Mouse (Mus musculus): ENCODE data around the gene Olfr1386. TPM values are rescaled to one million over a fixed set of nuclear protein-coding genes. Genes with fewer than 3 reads are reported as not detected.
"Not testable (repeated sequence)": the region's sequence is repeated elsewhere in the genome, so short reads cannot be mapped to it uniquely, and the experiment has no call there.

Gene Olfr1386
- total RNA-seq (2021) = not detected
- long read RNA-seq, experiment 1 = 0 reads
- long read RNA-seq, experiment 2 = 0 reads

DNA sequence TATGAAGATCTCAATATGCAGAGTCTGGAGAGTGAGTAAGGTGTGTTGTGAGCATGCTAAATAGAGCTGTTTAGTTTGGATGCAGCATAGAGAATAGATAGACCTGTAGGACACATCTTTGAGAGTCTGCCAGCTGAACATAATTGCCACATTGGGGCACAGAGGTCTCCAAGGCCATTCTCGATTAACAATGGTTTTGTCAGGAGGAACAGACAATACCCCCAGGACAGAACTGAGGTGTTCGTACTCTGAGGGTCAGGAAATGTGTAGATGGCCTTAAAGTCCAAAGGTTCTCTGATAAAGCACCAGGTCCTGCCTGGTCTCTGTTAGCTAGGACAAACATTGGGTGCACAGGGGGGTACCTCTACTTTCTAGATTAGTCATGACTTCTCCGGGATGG, at the start of gene Olfr1386:
TSS of gene Olfr1386 (plus strand) at position 301 of the 400 bp plus-strand sequence.
- not testable (repeated sequence) for DNase-seq

DNA sequence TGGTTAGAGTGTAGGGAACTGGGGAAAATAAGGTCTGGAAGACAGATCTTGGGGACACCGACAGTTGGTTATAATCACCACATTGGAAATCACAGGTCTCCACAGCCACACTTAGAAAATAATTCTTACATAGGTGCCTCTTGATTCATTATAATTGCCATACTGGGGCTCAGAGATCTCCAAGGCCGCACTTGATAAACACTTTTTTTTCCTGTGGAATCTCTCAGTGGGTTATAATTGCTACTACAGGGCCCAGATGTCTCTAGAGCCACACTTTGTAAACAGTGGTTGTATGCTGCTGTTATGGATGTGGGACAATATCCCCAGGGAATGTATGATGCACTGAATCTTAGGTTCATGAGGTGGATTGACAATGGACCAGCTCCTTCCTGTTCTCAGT, 42.1 kb upstream of the Olfr1386 start, which contains the start of gene Olfr1389:
TSS of gene Olfr1389 (plus strand) at position 301 of the 400 bp plus-strand sequence.
- no peak for DNase-seq

DNA sequence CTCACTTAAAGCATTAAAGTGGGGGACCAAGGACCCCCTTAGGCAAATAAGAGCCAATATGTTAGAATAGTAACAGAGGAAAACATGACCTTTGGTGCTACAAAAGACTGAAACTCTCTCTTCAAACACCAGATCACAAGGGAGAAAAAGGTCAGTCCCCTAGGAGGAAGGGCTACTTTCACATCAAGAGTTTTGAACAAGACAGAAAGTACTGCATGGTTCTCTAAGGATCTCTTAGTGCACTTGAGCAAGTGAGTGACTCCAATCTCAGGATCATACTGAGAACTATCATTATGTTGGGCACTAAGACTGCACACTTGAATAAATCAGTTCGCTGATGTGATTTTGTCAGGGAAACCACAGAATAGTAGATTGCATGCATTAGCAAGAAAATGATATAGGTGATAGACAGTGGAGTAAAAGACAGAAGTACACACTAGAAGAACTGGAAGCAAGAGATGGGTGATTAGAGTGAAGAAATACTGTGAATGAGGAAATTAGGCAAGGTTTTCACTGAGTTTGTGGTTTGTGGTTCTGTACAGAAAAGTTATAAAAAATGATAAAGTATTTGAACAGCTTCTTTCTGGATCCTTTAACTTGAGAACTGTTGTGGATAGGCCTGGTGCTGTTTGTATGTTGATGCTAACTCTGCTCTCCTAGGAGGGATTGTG, 39.5 kb upstream of the Olfr1386 start:
- no peak for DNase-seq

DNA sequence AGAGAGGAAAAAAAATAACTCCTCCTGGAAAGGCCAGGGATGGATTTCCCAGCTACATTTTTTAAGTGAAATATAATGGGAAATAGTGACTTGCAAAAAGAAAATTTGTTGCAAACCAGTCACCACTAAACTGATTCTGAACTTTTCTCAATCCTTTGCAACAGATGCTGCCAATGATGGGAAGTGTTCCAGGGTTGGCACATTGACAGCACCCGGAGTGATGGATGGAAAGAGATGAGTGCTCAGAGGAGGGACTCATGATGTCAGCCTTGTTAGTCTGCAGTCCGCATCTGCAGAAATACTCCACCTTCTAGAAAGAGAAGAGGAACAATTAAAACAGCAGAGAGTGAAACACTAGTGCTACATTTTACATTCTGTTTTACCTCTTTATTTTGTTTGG, 35.2 kb upstream of the Olfr1386 start:
- DNase-seq = no peak

DNA sequence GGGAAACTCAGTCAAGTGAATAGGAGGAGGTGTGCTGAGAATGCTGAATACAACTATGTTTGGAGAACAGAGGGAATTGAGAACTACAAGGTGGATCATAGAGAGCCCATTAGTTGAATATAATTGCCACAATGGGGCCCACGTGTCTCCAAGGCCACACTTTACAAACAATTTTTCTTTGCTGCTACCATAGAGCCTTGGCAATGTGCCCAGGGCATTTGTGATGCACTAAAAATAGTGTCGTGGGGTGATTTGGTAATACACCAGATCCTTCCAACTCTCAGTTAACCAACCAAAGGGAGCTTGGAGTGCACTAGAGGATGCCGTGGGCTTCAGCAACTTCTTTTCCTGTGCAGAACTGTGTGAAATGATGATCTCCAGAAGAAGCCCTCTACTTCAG, 28.4 kb upstream of the Olfr1386 start, which contains the start of gene Olfr1388:
TSS of gene Olfr1388 (plus strand) at position 214 of the 400 bp plus-strand sequence.
- no peak for DNase-seq

DNA sequence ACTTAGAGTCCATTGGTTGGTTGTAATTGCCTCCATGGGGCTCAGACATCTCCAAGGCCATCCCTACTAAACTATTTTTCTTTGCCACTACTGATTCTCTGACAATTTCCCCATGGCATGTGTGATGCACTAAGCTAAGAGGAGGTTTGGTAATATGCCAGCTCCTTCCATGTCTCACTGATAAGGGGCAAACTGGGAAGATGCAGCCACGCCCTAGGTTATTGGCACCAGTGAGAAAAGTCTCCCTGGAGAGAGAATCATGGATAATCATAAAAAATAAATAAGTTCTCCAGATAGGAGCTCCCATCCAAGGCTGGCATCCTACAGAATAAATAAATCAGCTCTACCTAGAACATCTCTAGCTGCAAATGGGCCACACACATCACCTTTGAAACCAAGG, 9.8 kb upstream of the Olfr1386 start, which contains the start of gene Olfr1387:
TSS of gene Olfr1387 (plus strand) at position 301 of the 400 bp plus-strand sequence.
- no peak for DNase-seq

DNA sequence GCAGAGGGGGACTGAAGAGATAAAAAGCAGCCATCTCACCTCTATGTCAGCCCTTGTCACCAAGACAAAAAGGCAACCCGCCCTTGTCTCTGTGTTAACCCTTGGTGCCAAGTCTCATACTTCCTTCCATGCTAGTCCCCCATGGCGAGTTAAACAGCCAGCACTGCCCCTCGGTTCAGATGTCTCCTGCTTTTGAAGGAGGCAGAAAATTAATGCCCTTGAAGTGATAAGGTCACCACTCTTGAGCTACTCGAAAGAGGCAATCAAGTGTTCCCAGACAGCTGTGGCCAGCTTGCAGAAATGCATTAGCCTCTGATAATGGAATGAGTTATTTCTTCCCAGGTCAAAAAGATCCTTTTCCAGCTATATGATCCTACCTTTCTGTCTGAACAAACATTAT, 21.1 kb downstream of the Olfr1386 start:
- DNase-seq = no peak

DNA sequence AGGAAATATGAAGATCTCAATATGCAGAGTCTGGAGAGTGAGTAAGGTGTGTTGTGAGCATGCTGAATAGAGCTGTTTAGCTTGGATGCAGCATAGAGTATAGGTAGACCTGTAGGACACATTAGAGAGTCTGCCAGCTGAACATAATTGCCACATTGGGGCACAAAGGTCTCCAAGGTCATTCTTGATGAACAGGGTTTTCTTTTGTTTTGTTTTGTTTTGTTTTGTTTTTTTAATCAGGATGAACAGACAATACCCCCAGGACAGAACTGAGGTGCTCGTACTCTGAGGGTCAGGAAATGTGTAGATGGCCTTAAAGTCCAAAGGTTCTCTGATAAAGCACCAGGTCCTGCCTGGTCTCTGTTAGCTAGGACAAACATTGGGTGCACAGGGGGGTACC, 23.9 kb downstream of the Olfr1386 start, which contains the start of gene Olfr1385:
TSS of gene Olfr1385 (plus strand) at position 301 of the 400 bp plus-strand sequence.
- DNase-seq = not testable (repeated sequence)

DNA sequence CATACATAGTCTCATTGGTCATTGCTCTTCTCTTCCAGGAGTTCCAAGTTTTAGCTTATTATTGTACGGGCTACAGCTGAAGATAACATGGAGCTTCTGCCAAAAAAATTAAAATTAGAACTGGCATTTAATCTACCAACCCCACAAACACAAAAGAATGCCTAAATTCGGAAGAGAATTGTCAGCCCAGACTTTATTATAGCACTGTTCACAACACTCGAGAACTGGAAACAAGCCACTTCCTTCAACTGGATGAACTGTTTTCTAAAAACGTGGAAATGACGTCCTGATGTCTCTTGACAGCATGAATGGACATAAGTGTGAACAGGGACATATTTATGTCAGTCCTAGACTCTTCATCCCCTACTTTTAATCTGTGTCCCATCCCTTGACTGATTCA, 53.2 kb downstream of the Olfr1386 start:
- no peak for DNase-seq

DNA sequence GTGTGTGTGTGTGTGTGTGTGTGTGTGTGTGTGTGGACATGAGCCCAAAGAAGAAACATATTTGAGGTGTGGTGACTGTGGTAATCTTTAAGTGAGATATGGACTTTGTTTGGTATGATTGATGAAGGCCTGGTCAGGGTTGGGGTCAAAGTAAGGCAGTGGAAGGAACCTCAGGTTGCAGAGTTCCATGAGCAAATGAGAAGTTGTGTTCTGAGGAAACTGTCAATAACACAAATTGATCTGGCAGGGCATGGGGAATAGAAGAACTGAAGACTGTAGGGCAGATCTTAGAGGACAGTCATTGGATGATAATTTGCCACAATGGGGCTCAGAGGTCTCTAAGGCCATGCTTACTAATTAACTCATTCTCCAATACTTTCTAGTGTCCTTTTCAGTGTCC, 54.5 kb downstream of the Olfr1386 start, which contains the start of gene Olfr1383:
TSS of gene Olfr1383 (plus strand) at position 301 of the 400 bp plus-strand sequence.
- no peak for DNase-seq

Other genes starting within 250 kb of the Olfr1386 start
- 10 to 100 TPM; 33.7 to 33.9 TPM for gene Mgat1, start 220.9 kb upstream of the Olfr1386 start, total RNA-seq (2021)
- under 1 TPM in 1 of 2 experiments, not detected in 1; 0.08 TPM for gene Olfr1393, start 186.7 kb upstream of the Olfr1386 start, total RNA-seq (2021)
- gene Olfr1392, start 179.8 kb upstream of the Olfr1386 start, total RNA-seq (2021) = not detected
- gene Olfr10, start 160.3 kb upstream of the Olfr1386 start, total RNA-seq (2021) = not detected
- gene Olfr1391, start 142.3 kb upstream of the Olfr1386 start, total RNA-seq (2021) = not detected
- gene Olfr1390, start 129.9 kb upstream of the Olfr1386 start, total RNA-seq (2021) = not detected
- gene Olfr1389, start 42.0 kb upstream of the Olfr1386 start, total RNA-seq (2021) = not detected
- gene Olfr1388, start 28.4 kb upstream of the Olfr1386 start, total RNA-seq (2021) = under 1 TPM in 1 of 2 experiments, not detected in 1; 0.08 TPM
- not detected for gene Olfr1387, start 9.7 kb upstream of the Olfr1386 start, total RNA-seq (2021)
- gene Olfr1385, start 24.0 kb downstream of the Olfr1386 start, total RNA-seq (2021) = not detected
- not detected for gene Olfr1384, start 41.7 kb downstream of the Olfr1386 start, total RNA-seq (2021)
- gene Olfr1383, start 54.6 kb downstream of the Olfr1386 start, total RNA-seq (2021) = under 1 TPM in 1 of 2 experiments, not detected in 1; 0.29 TPM
- gene Olfr1382, start 63.2 kb downstream of the Olfr1386 start, total RNA-seq (2021) = not detected
- gene Olfr1381, start 78.4 kb downstream of the Olfr1386 start, total RNA-seq (2021) = not detected
- gene Olfr1380, start 91.8 kb downstream of the Olfr1386 start, total RNA-seq (2021) = not detected
- gene Flt4, start 144.2 kb downstream of the Olfr1386 start, total RNA-seq (2021) = 1 to 10 TPM; 2.9 to 3.2 TPM
- gene Scgb3a1, start 198.6 kb downstream of the Olfr1386 start, total RNA-seq (2021) = not detected
- gene Cnot6, start 247.7 kb downstream of the Olfr1386 start, total RNA-seq (2021) = 10 to 100 TPM; 12.7 to 13.5 TPM